Mouse (Mus musculus) cerebellum, adult 2 months (tissue): ENCODE data around the gene Rps6kc1. TPM values are rescaled to one million over a fixed set of nuclear protein-coding genes. Genes with fewer than 3 reads are reported as not detected.

ENCODE experiments used
- DNase-seq, 2 experiments: peaks; one replicate each; pipeline ENCODE4 v3.0.0; 2021
- H3K27ac ChIP-seq: fragments of 200-500 bp; 2 replicates; pipeline ENCODE4 v1.5.1; 2012; ENCODE audit warnings: low read length, control low read depth, inconsistent platforms; ENCODE audit not compliant: insufficient read depth
- H3K27me3 ChIP-seq: fragments of 200-500 bp; 2 replicates; pipeline ENCODE4 v1.6.1; 2012; ENCODE audit warnings: inconsistent platforms, mild to moderate bottlenecking, low read length, moderate library complexity; ENCODE audit not compliant: control insufficient read depth, insufficient read depth
- H3K4me1 ChIP-seq: fragments of 200-500 bp; 2 replicates; pipeline ENCODE4 v1.6.1; 2011; ENCODE audit warnings: low read length; ENCODE audit not compliant: control insufficient read depth, insufficient read depth
- H3K4me3 ChIP-seq: fragments of 200-500 bp; replicated peaks from 2 replicates; pipeline ENCODE3; 2011; ENCODE audit warnings: mild to moderate bottlenecking, low read depth, low read length, control low read depth; ENCODE audit not compliant: insufficient read depth
- CTCF ChIP-seq: fragments of 200-500 bp; IDR thresholded peaks from 2 replicates; pipeline ENCODE4 v1.5.1; 2011; ENCODE audit warnings: low read depth, mild to moderate bottlenecking, control low read depth, low read length, moderate library complexity, borderline replicate concordance; ENCODE audit not compliant: insufficient read depth
- POLR2A ChIP-seq: fragments of 200-500 bp; IDR thresholded peaks from 2 replicates; pipeline ENCODE4 v1.6.1; 2011; ENCODE audit warnings: low read length, control low read depth, borderline replicate concordance; ENCODE audit not compliant: insufficient read depth
- WGBS: fragments of 180-500 bp; shearing (Covaris S2); methylation state at CpG from one replicate; pipeline ENCODE4 v1.1.7; 2018; 5-methylcytosine and 5-hydroxymethylcytosine counted together
- polyA plus RNA-seq: library from polyadenylated mRNA; depleted of rRNA; stranded (reverse); fragments of >200 nt; gene quantifications from 2 replicates; pipeline ENCODE4 v1.2.3, GENCODE M21; 2012; rRNA removed

The Rps6kc1 gene
- polyA plus RNA-seq, 1 experiment, result 24.3 TPM

DNA sequence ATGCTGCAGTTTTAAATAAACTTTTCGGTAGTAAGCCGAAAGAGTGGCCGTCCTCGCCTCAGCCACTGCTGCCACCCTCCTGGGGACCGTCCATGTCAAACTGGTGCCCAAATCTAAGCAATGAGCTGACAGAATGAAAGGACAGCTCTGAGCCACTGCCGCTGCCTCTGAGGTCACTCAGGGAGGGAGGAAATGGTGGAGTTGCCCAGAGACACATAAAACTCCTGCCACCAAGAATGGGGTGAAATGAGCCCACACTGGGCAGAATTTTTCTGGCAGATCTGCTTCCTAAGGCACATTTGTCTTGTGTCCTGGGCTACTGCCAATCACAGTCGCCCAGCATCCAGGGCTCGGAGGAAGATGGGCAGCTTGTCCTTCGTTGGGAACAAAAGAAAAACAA, 255.5 kb downstream of the Rps6kc1 start:
- Histone ChIP-seq H3K4me3 (no peak overlapping the region), H3K27ac (no peak overlapping the region), H3K27me3 (no peaks in the 10 kb centered on the region), H3K4me1 (no peaks in the 10 kb centered on the region; the same call in 1 of the 2 replicates)
- TF ChIP-seq POLR2A, result no peak
- TF ChIP-seq CTCF, result no peak
- peak in 1 of 2 experiments; percentile 19 for DNase-seq
- 18% methylated on average over 9 of the region's 9 CpGs for WGBS

DNA sequence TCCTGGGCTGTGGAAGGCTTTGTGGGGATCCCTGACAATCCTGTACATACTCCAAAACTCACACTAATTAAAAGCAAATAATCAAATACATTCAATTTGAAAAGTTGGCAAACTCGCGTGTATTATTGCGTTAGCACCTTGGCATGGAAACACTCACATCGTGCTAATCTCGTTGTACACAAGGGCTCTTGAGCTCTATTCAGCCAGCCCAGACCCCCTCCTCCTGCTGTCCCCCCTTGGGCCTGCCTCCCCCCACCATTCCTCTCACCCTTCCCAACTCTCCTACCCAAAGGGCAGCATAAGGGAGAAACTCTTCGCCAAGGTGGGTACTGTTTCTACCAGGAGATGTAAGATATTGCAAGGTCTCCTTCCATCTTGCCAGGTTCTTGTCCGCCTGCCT, 255.9 kb downstream of the Rps6kc1 start:
- DNase-seq, result no peak
- WGBS, result 61% methylated on average over 7 of the region's 7 CpGs
- TF ChIP-seq POLR2A (no peak), CTCF (no peak)
- H3K4me3 ChIP-seq, result no peak overlapping the region
- no peaks in the 10 kb centered on the region for H3K27me3 ChIP-seq
- no peaks in the 10 kb centered on the region; the same call in 1 of the 2 replicates for H3K4me1 ChIP-seq
- H3K27ac ChIP-seq, result no peak overlapping the region

- TF ChIP-seq CTCF (no peak), POLR2A (no peak)
- 94% methylated on average over 7 of the region's 7 CpGs for WGBS
- H3K4me3 ChIP-seq, result no peak overlapping the region
- no peaks in the 10 kb centered on the region for H3K27me3 ChIP-seq
- DNase-seq, result no peak
- H3K4me1 ChIP-seq, result no peaks in the 10 kb centered on the region; the same call in 1 of the 2 replicates
- H3K27ac ChIP-seq, result no peak overlapping the region
Measured at GRCm38 (mm10) chr1:190655081-190655480, 256.5 kb downstream of the Rps6kc1 start.

DNA sequence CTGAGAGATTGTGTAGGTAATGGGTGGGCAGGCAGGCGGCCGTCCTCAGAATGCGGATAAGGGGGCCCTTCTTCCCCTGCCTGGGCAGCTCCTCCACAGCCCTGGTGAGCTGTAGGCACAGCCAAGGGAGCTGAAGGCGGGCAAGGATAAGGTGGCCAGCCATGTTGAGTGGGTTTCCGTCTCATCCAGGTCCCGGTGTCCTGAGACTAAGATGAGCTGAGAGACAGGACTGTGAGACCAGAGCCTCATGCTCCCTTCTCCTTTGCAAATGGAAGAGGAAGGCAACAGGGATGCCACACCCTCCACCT, 256.9 kb downstream of the Rps6kc1 start:
- H3K27me3 ChIP-seq, result no peaks in the 10 kb centered on the region
- WGBS, result 91% methylated on average over 6 of the region's 6 CpGs
- no peak overlapping the region for H3K4me3 ChIP-seq
- H3K4me1 ChIP-seq, result no peaks in the 10 kb centered on the region; the same call in 1 of the 2 replicates
- TF ChIP-seq POLR2A (no peak), CTCF (no peak)
- no peak overlapping the region for H3K27ac ChIP-seq
- DNase-seq, result no peak

- 91% methylated on average over 20 of the region's 20 CpGs for WGBS
- no peaks in the 10 kb centered on the region; the same call in 1 of the 2 replicates for H3K4me1 ChIP-seq
- no peak overlapping the region for H3K4me3 ChIP-seq
- no peaks in the 10 kb centered on the region for H3K27me3 ChIP-seq
- no peak overlapping the region for H3K27ac ChIP-seq
- DNase-seq, result no peak
- TF ChIP-seq POLR2A (no peak), CTCF (no peak)
Measured at GRCm38 (mm10) chr1:190653989-190654693, 257.4 kb downstream of the Rps6kc1 start.

GRCm38 (mm10) chr1:190653081-190653480, 258.5 kb downstream of the Rps6kc1 start:
- TF ChIP-seq CTCF, result no peak
- no peak for TF ChIP-seq POLR2A
- no peaks in the 10 kb centered on the region for H3K27me3 ChIP-seq
- H3K4me3 ChIP-seq, result no peak overlapping the region

More at GRCm38 (mm10) chr1:190653081-190653480, 258.5 kb downstream of the Rps6kc1 start:
- no peak for DNase-seq
- Histone ChIP-seq H3K27ac (no peak overlapping the region), H3K4me1 (no peaks in the 10 kb centered on the region; the same call in 1 of the 2 replicates)
- WGBS, result 78% methylated on average over 6 of the region's 6 CpGs

Other genes starting within 250 kb of the Rps6kc1 start
- 50.1 and 50.7 TPM in 2 replicates for gene Angel2, start 13.3 kb upstream of the Rps6kc1 start, polyA plus RNA-seq
- gene Vash2, start 67.5 kb upstream of the Rps6kc1 start, polyA plus RNA-seq, result 3.0 TPM in 2 replicates
- gene Flvcr1, start 114.4 kb upstream of the Rps6kc1 start, polyA plus RNA-seq, result 24.0 and 24.3 TPM in 2 replicates
- not detected in 2 replicates for gene Spata45, start 124.9 kb upstream of the Rps6kc1 start, polyA plus RNA-seq
- gene Tatdn3, start 151.2 kb upstream of the Rps6kc1 start, polyA plus RNA-seq, result 54.4 and 57.9 TPM in 2 replicates
- 0.57 and 0.59 TPM in 2 replicates for gene Nsl1, start 151.2 kb upstream of the Rps6kc1 start, polyA plus RNA-seq
- gene Batf3, start 186.1 kb upstream of the Rps6kc1 start, polyA plus RNA-seq, result 0.62 and 0.85 TPM in 2 replicates